17 mouse cellular contexts compared by ENCODE assay signal in genomic region chr1:134036492-134036891, GRCm38 (mm10). TPM values are rescaled to one million over a fixed set of nuclear protein-coding genes. Genes with fewer than 3 reads are reported as not detected.
DNase-seq lines count a peak whose midpoint lies in the region; ATAC-seq and TF ChIP-seq lines count a peak whose summit lies in the region.
"Had no signal": no experiment of that assay in that cellular context is flagged by ENCODE, and none has a peak within 500 bp of the region (broad histone marks: within the 10 kb centered on the region; RNA-seq: fewer than 3 reads in every experiment).

No protein-coding gene starts in this region.

- TF ChIP-seq CTCF in liver, embryonic 14.5 days (IDR thresholded peaks at IDR 0.05; ENCODE audit: low read depth): peak; percentile 56
- peak; percentile 72 for TF ChIP-seq CTCF in ES-Bruce4 (IDR thresholded peaks at IDR 0.05; ENCODE audit: low read depth, low read length)
- TF ChIP-seq CTCF in brain, embryonic 14.5 days (IDR thresholded peaks at IDR 0.05; ENCODE audit: borderline replicate concordance, extremely low read depth, insufficient read depth, insufficient read length): peak; percentile 21; the same call in 1 of the 2 replicates

- no peaks in the 10 kb centered on the region for H3K36me3 ChIP-seq in heart, embryonic 15.5 days
- no peaks in the 10 kb centered on the region for H3K36me3 ChIP-seq in liver, embryonic 14.5 days (replicated peaks; ENCODE audit: control insufficient read depth, insufficient read depth, low read depth)
- H3K36me3 ChIP-seq in liver, embryonic 12.5 days: no peaks in the 10 kb centered on the region
- H3K36me3 ChIP-seq in ES-Bruce4 (ENCODE audit: control insufficient read depth, insufficient read depth, low read length, poor library complexity, severe bottlenecking): no peaks in the 10 kb centered on the region
- no peaks in the 10 kb centered on the region for H3K36me3 ChIP-seq in hindbrain, embryonic 14.5 days (replicated peaks; ENCODE audit: control insufficient read depth, insufficient read depth)
- H3K36me3 ChIP-seq: forebrain, embryonic 12.5 days; hindbrain, embryonic 15.5 days; liver, embryonic 13.5 days; stomach, embryonic 15.5 days had no signal

- H3K4me2 ChIP-seq in heart, embryonic 15.5 days: no peak overlapping the region; the same call in 1 of the 2 replicates
- no peak overlapping the region for H3K4me2 ChIP-seq in liver, embryonic 14.5 days (ENCODE audit: low read depth)
- no peak overlapping the region for H3K4me2 ChIP-seq in liver, embryonic 12.5 days
- no peak overlapping the region for H3K4me2 ChIP-seq in hindbrain, embryonic 14.5 days (replicated peaks)
- H3K4me2 ChIP-seq: forebrain, embryonic 12.5 days; hindbrain, embryonic 15.5 days; liver, embryonic 13.5 days had no signal

- no peaks in the 10 kb centered on the region for H3K27me3 ChIP-seq in heart, embryonic 15.5 days
- no peaks in the 10 kb centered on the region for H3K27me3 ChIP-seq in liver, embryonic 14.5 days (ENCODE audit: control insufficient read depth, insufficient read depth, low read length)
- H3K27me3 ChIP-seq in liver, embryonic 12.5 days (replicated peaks): peaks cover 25% of the 10 kb centered on the region
- no peaks in the 10 kb centered on the region for H3K27me3 ChIP-seq in ES-Bruce4 (ENCODE audit: control insufficient read depth, insufficient read depth, low read length, poor library complexity, severe bottlenecking)
- no peaks in the 10 kb centered on the region for H3K27me3 ChIP-seq in hindbrain, embryonic 14.5 days (ENCODE audit: control insufficient read depth, insufficient read depth, low read length)
- H3K27me3 ChIP-seq: forebrain, embryonic 12.5 days; hindbrain, embryonic 15.5 days; liver, embryonic 13.5 days; stomach, embryonic 15.5 days had no signal

- 56% methylated on average over 2 of the region's 2 CpGs for WGBS in heart, embryonic 15.5 days
- 39% methylated on average over 2 of the region's 2 CpGs for WGBS in liver, embryonic 14.5 days (ENCODE audit: insufficient replicate concordance)
- WGBS in liver, embryonic 12.5 days (ENCODE audit: insufficient replicate concordance): 49% methylated on average over 2 of the region's 2 CpGs
- 62% methylated on average over 2 of the region's 2 CpGs for WGBS in hindbrain, embryonic 14.5 days

- intact Hi-C loops in heart, postnatal 14 days (cut with DNase I): no loop called here

- no peak for TF ChIP-seq POLR2A in ES-Bruce4 (IDR thresholded peaks at IDR 0.05; ENCODE audit: insufficient read depth, low read length)
- no peak for TF ChIP-seq POLR2A in brain, embryonic 14.5 days (IDR thresholded peaks at IDR 0.05; ENCODE audit: borderline replicate concordance, extremely low read depth, insufficient read depth, insufficient read length, poor library complexity, severe bottlenecking)

- no peak overlapping the region for H3K9ac ChIP-seq in heart, embryonic 15.5 days
- no peak overlapping the region for H3K9ac ChIP-seq in liver, embryonic 14.5 days (replicated peaks)
- H3K9ac ChIP-seq in liver, embryonic 12.5 days: no peak overlapping the region
- H3K9ac ChIP-seq in ES-Bruce4 (ENCODE audit: low read depth, poor library complexity, severe bottlenecking): no peak overlapping the region
- H3K9ac ChIP-seq in hindbrain, embryonic 14.5 days: no peak overlapping the region
- H3K9ac ChIP-seq: forebrain, embryonic 12.5 days; hindbrain, embryonic 15.5 days; liver, embryonic 13.5 days; stomach, embryonic 15.5 days had no signal

- no peaks in the 10 kb centered on the region for H3K9me3 ChIP-seq in heart, embryonic 15.5 days (replicated peaks)
- H3K9me3 ChIP-seq in liver, embryonic 14.5 days (ENCODE audit: control insufficient read depth, low read length): no peaks in the 10 kb centered on the region
- no peaks in the 10 kb centered on the region for H3K9me3 ChIP-seq in liver, embryonic 12.5 days (replicated peaks)
- no peaks in the 10 kb centered on the region for H3K9me3 ChIP-seq in ES-Bruce4 (replicated peaks; ENCODE audit: control insufficient read depth, insufficient read depth, low read length, poor library complexity, severe bottlenecking)
- no peaks in the 10 kb centered on the region for H3K9me3 ChIP-seq in hindbrain, embryonic 14.5 days (ENCODE audit: control insufficient read depth, low read length)
- H3K9me3 ChIP-seq: forebrain, embryonic 12.5 days; hindbrain, embryonic 15.5 days; liver, embryonic 13.5 days; stomach, embryonic 15.5 days had no signal

- no peak for ATAC-seq in heart, embryonic 15.5 days (replicated peaks; ENCODE audit: insufficient number of reproducible peaks, insufficient read depth, low FRiP score, low read depth)
- no peak for ATAC-seq in liver, embryonic 14.5 days (ENCODE audit: insufficient read depth)
- ATAC-seq in liver, embryonic 12.5 days: no peak
- no peak for ATAC-seq in hindbrain, embryonic 14.5 days (ENCODE audit: low FRiP score)

- no peak for TF ChIP-seq EP300 in liver, embryonic 14.5 days (IDR thresholded peaks at IDR 0.05; ENCODE audit: low read depth)
- TF ChIP-seq EP300 in ES-Bruce4 (IDR thresholded peaks at IDR 0.05; ENCODE audit: insufficient read depth, low read depth, low read length): no peak

- peak overlapping the region; percentile 56; the same call in 1 of the 2 replicates for H3K27ac ChIP-seq in heart, embryonic 15.5 days
- no peak overlapping the region for H3K27ac ChIP-seq in liver, embryonic 14.5 days
- H3K27ac ChIP-seq in liver, embryonic 12.5 days: no peak overlapping the region
- no peak overlapping the region for H3K27ac ChIP-seq in ES-Bruce4 (ENCODE audit: insufficient read depth, low read length)
- H3K27ac ChIP-seq in hindbrain, embryonic 14.5 days: no peak overlapping the region
- H3K27ac ChIP-seq: forebrain, embryonic 12.5 days; hindbrain, embryonic 15.5 days; liver, embryonic 13.5 days; stomach, embryonic 15.5 days had no signal

- H3K4me3 ChIP-seq in heart, embryonic 15.5 days: no peak overlapping the region
- H3K4me3 ChIP-seq in liver, embryonic 14.5 days (ENCODE audit: insufficient read depth in 1 of 2, low read depth in 2 of 2, low read length in 2 of 2): no peak overlapping the region
- no peak overlapping the region for H3K4me3 ChIP-seq in liver, embryonic 12.5 days
- H3K4me3 ChIP-seq in ES-Bruce4 (ENCODE audit: low read depth, low read length): no peak overlapping the region
- no peak overlapping the region for H3K4me3 ChIP-seq in hindbrain, embryonic 14.5 days (replicated peaks; ENCODE audit: low read length)
- H3K4me3 ChIP-seq: forebrain, embryonic 12.5 days; hindbrain, embryonic 15.5 days; liver, embryonic 13.5 days; stomach, embryonic 15.5 days had no signal

- peaks cover 17% of the 10 kb centered on the region for H3K4me1 ChIP-seq in heart, embryonic 15.5 days (replicated peaks)
- no peaks in the 10 kb centered on the region for H3K4me1 ChIP-seq in liver, embryonic 14.5 days (replicated peaks; ENCODE audit: control insufficient read depth in 2 of 2, insufficient read depth in 2 of 2, low read length in 1 of 2)
- H3K4me1 ChIP-seq in liver, embryonic 12.5 days: no peaks in the 10 kb centered on the region
- no peaks in the 10 kb centered on the region for H3K4me1 ChIP-seq in ES-Bruce4 (ENCODE audit: control insufficient read depth, insufficient read depth, low read length)
- H3K4me1 ChIP-seq in hindbrain, embryonic 14.5 days (replicated peaks; ENCODE audit: control insufficient read depth, insufficient read depth, low read length): no peaks in the 10 kb centered on the region
- H3K4me1 ChIP-seq: hindbrain, embryonic 15.5 days; liver, embryonic 13.5 days had no signal

- no peak for DNase-seq in heart, postnatal 14 days
- DNase-seq in liver, embryonic 14.5 days (ENCODE audit: low read depth in 3 of 3, low spot score in 3 of 3): no peak
- no peak for DNase-seq in brain, embryonic 14.5 days (ENCODE audit: low read depth)
- DNase-seq in retina, postnatal 1 day: no peak
- DNase-seq in hindbrain, embryonic 14.5 days (ENCODE audit: low spot score): no peak
- DNase-seq: adrenal gland, adult 8-10 months; cerebellum, adult 11 months; gastrocnemius, postnatal 10 days; liver, embryonic 13.5 days; midbrain, embryonic 14.5 days; right cerebral cortex, postnatal 14 days had no signal

RNA-seq across cellular contexts. Expression of gene Fmod, which starts 0.6 kb away (rescaled TPM):
- 23.3 and 32.3 TPM in 2 replicates for polyA plus RNA-seq in heart, embryonic 15.5 days (2015; fragmentation: Nextera tagmentation; extraction: Ambion mirVana)
- 10 to 100 TPM; 13.5 to 17.4 TPM for total RNA-seq in heart, postnatal 14 days (2021)
- 1.1 TPM in 2 replicates for polyA plus RNA-seq in liver, embryonic 14.5 days (2012; rRNA removed)
- polyA plus RNA-seq in liver, embryonic 14.5 days (2014; fragmentation: Nextera tagmentation; extraction: Ambion mirVana): 1.1 and 1.6 TPM in 2 replicates
- 2.6 and 3.1 TPM in 2 replicates for polyA plus RNA-seq in liver, embryonic 12.5 days (2016; fragmentation: Nextera tagmentation; extraction: Ambion mirVana)
- not detected in 2 replicates for polyA plus RNA-seq in ES-Bruce4 (2011; ENCODE audit: insufficient read depth, insufficient read length, low read depth, missing spikeins)
- polyA plus RNA-seq in brain, embryonic 14.5 days (2012; rRNA removed): 2.8 and 7.4 TPM in 2 replicates
- 5.3 and 6.2 TPM in 2 replicates for polyA plus RNA-seq in hindbrain, embryonic 14.5 days (2014; fragmentation: Nextera tagmentation; extraction: Ambion mirVana)

RNA-seq across cellular contexts. Expression of gene Btg2, which starts 42.4 kb away (rescaled TPM):
- 36.9 and 45.4 TPM in 2 replicates for polyA plus RNA-seq in heart, embryonic 15.5 days (2015; fragmentation: Nextera tagmentation; extraction: Ambion mirVana)
- 10 to 100 TPM; 37.3 to 47.7 TPM for total RNA-seq in heart, postnatal 14 days (2021)
- 40.1 and 45.3 TPM in 2 replicates for polyA plus RNA-seq in liver, embryonic 14.5 days (2012; rRNA removed)
- 78.2 and 85.2 TPM in 2 replicates for polyA plus RNA-seq in liver, embryonic 14.5 days (2014; fragmentation: Nextera tagmentation; extraction: Ambion mirVana)
- 78.2 and 80.8 TPM in 2 replicates for polyA plus RNA-seq in liver, embryonic 12.5 days (2016; fragmentation: Nextera tagmentation; extraction: Ambion mirVana)
- polyA plus RNA-seq in ES-Bruce4 (2011; ENCODE audit: insufficient read depth, insufficient read length, low read depth, missing spikeins): 109 and 112 TPM in 2 replicates
- 31.8 and 58.3 TPM in 2 replicates for polyA plus RNA-seq in brain, embryonic 14.5 days (2012; rRNA removed)
- polyA plus RNA-seq in hindbrain, embryonic 14.5 days (2014; fragmentation: Nextera tagmentation; extraction: Ambion mirVana): 26.3 and 29.0 TPM in 2 replicates

Comparison
In these comparisons a context has a peak if more than half of its experiments do, and no peak if none do; other contexts are left out.
1. CTCF ChIP-seq: peak in every context shown above with its lines; median percentile 72 in ES-Bruce4; 56 in liver, embryonic 14.5 days; 21 in brain, embryonic 14.5 days.